Mouse (Mus musculus): Measurements from ENCODE around the gene Arhgap22. TPM values are rescaled to one million over a fixed set of nuclear protein-coding genes. Genes with fewer than 3 reads are reported as not detected.

The Arhgap22 gene
- polyA plus RNA-seq, 1 experiment from 2014 or later, result 2.6 TPM

DNA sequence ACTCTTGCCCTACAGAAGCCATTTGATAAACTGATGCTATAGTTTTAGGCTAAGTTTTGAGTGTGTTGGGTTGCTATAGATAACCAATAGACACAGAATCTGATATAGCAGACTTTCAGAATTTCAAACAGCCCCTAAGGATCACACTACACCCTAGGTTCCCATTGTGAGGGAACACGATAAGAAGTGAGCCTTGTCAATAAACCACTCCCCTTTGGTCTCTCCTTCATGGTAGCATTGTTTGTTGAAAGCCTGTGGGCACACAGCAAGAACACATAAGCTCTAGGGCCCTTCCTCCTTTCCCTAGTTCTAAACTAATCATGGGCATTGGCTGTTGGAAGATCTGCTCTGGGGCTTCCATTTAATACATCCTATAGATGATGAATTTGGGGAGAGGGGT, 80.7 kb downstream of the Arhgap22 start:
- 38% methylated on average over 1 of the region's 1 CpGs for WGBS
- H3K9ac ChIP-seq (replicated peaks; ENCODE audit: low read length), result no peak overlapping the region
- DNase-seq (ENCODE audit: low spot score), result no peak

DNA sequence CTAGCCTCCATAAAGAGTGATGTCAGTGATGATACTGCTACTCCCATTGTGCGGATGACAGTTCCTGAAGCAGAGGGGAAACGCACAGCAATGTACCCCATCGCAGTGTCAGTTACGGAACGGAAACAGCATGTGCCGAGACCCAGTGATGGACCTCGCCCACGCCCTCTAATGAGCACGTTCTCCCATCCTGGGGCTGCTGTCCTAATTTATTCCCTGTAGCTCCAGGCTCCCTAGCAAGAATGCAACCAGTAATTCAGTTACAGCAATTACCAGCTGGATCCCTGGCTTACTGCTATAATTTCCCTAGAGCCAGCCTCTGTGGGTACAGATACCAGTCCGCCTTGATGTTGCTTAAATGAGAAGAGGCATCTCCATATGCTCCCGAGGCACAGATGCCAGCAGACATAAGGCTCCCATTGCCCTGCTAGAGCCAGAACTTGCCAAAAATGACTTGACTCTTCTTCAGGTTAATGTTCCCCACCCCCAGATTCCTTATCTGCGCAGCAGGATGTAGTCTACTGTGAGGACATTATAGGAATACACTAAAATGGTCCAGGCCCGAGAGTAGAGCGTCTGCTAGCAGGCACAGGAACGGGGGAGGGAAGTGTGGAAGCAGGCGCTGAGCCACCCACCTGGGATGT, 83.0 kb downstream of the Arhgap22 start:
- no peaks in the 10 kb centered on the region for H3K4me1 ChIP-seq (ENCODE audit: control insufficient read depth, insufficient read depth, low read length)
- H3K27me3 ChIP-seq (ENCODE audit: control insufficient read depth, insufficient read depth, low read length), result no peaks in the 10 kb centered on the region
- no peaks in the 10 kb centered on the region for H3K9me3 ChIP-seq (replicated peaks; ENCODE audit: control insufficient read depth, low read length)
- no peak for DNase-seq (ENCODE audit: low spot score)
- H3K4me2 ChIP-seq (ENCODE audit: low read depth, low read length), result no peak overlapping the region
- ATAC-seq (replicated peaks; ENCODE audit: insufficient number of reproducible peaks, low FRiP score, low TSS enrichment, low read depth), result no peak
- H3K4me3 ChIP-seq (ENCODE audit: low read depth, low read length), result no peak overlapping the region
- H3K36me3 ChIP-seq (replicated peaks; ENCODE audit: control insufficient read depth, insufficient read depth, low read depth, low read length), result no peaks in the 10 kb centered on the region
- WGBS, result 86% methylated on average over 16 of the region's 16 CpGs
- no peak overlapping the region for H3K27ac ChIP-seq (replicated peaks; ENCODE audit: low read depth, low read length)
- no peak overlapping the region for H3K9ac ChIP-seq (replicated peaks; ENCODE audit: low read length)

More for the DNA sequence above, 80.7 kb downstream of the Arhgap22 start:
- Histone ChIP-seq H3K4me2 (ENCODE audit: low read depth, low read length) (no peak overlapping the region), H3K27me3 (ENCODE audit: control insufficient read depth, insufficient read depth, low read length) (no peaks in the 10 kb centered on the region), H3K4me3 (ENCODE audit: low read depth, low read length) (no peak overlapping the region), H3K27ac (replicated peaks; ENCODE audit: low read depth, low read length) (no peak overlapping the region), H3K9me3 (replicated peaks; ENCODE audit: control insufficient read depth, low read length) (no peaks in the 10 kb centered on the region), H3K36me3 (replicated peaks; ENCODE audit: control insufficient read depth, insufficient read depth, low read depth, low read length) (no peaks in the 10 kb centered on the region), H3K4me1 (ENCODE audit: control insufficient read depth, insufficient read depth, low read length) (no peaks in the 10 kb centered on the region)
- no peak for ATAC-seq (replicated peaks; ENCODE audit: insufficient number of reproducible peaks, low FRiP score, low TSS enrichment, low read depth)

DNA sequence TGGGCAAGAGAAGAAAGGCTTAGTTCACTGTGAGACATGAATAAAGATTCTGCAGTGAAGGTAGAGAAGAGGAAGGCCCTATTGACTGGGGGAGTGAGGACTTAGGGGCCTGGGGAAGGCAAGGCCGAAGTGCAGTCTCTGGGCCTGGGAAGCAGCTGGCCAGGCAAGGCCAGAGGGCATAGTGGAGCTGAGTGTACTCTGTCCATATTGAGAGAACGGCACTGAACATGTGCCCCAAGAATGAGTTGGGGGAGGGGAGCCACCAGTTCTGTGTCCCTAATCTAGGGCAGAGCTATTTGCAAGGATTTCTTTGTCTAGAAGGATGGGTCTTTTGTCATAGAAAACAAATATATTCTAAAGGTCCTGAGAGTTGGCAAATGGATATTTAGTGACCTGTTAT, 86.8 kb downstream of the Arhgap22 start:
- H3K36me3 ChIP-seq (replicated peaks; ENCODE audit: control insufficient read depth, insufficient read depth, low read depth, low read length), result no peaks in the 10 kb centered on the region
- ATAC-seq (replicated peaks; ENCODE audit: insufficient number of reproducible peaks, low FRiP score, low TSS enrichment, low read depth), result no peak
- no peak overlapping the region for H3K27ac ChIP-seq (replicated peaks; ENCODE audit: low read depth, low read length)
- no peak overlapping the region for H3K4me2 ChIP-seq (ENCODE audit: low read depth, low read length)
- no peaks in the 10 kb centered on the region for H3K4me1 ChIP-seq (ENCODE audit: control insufficient read depth, insufficient read depth, low read length)
- DNase-seq (ENCODE audit: low spot score), result no peak
- H3K9ac ChIP-seq (replicated peaks; ENCODE audit: low read length), result no peak overlapping the region
- no peak overlapping the region for H3K4me3 ChIP-seq (ENCODE audit: low read depth, low read length)
- 48% methylated on average over 2 of the region's 2 CpGs for WGBS
- H3K9me3 ChIP-seq (replicated peaks; ENCODE audit: control insufficient read depth, low read length), result no peaks in the 10 kb centered on the region
- no peaks in the 10 kb centered on the region for H3K27me3 ChIP-seq (ENCODE audit: control insufficient read depth, insufficient read depth, low read length)

DNA sequence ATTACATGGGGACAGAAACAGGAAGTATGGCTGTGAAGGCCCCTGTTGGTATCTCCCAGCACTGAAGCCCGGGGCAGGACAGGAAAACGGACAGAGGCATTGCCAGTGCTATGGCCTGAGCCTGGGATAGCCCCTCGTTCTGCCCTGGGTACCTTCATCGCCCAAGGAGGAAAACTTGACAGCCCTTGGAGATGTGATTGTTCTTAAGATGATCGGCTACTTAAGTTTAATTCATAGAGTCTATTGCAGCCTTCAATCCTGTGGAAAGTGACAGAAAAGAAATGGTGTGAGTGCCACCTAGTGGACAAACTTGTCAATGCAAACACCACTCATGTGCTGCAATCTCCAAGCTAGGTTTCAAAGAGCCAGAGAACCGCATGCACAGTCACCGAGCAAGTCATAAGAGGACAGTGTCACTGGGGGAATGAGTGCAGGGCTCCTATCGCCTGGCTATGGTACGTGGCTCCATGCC, 89.6 kb downstream of the Arhgap22 start:
- DNase-seq (ENCODE audit: low spot score) (peak; percentile 87), ATAC-seq (replicated peaks; ENCODE audit: insufficient number of reproducible peaks, low FRiP score, low TSS enrichment, low read depth) (no peak; the same call in 1 of the 2 replicates)
- no peak overlapping the region for H3K4me2 ChIP-seq (ENCODE audit: low read depth, low read length)
- H3K4me3 ChIP-seq (ENCODE audit: low read depth, low read length), result no peak overlapping the region
- H3K9me3 ChIP-seq (replicated peaks; ENCODE audit: control insufficient read depth, low read length), result no peaks in the 10 kb centered on the region
- H3K27ac ChIP-seq (replicated peaks; ENCODE audit: low read depth, low read length), result no peak overlapping the region
- no peaks in the 10 kb centered on the region for H3K27me3 ChIP-seq (ENCODE audit: control insufficient read depth, insufficient read depth, low read length)
- no peaks in the 10 kb centered on the region for H3K4me1 ChIP-seq (ENCODE audit: control insufficient read depth, insufficient read depth, low read length)
- 20% methylated on average over 9 of the region's 9 CpGs for WGBS
- no peak overlapping the region for H3K9ac ChIP-seq (replicated peaks; ENCODE audit: low read length)
- no peaks in the 10 kb centered on the region for H3K36me3 ChIP-seq (replicated peaks; ENCODE audit: control insufficient read depth, insufficient read depth, low read depth, low read length)

DNA sequence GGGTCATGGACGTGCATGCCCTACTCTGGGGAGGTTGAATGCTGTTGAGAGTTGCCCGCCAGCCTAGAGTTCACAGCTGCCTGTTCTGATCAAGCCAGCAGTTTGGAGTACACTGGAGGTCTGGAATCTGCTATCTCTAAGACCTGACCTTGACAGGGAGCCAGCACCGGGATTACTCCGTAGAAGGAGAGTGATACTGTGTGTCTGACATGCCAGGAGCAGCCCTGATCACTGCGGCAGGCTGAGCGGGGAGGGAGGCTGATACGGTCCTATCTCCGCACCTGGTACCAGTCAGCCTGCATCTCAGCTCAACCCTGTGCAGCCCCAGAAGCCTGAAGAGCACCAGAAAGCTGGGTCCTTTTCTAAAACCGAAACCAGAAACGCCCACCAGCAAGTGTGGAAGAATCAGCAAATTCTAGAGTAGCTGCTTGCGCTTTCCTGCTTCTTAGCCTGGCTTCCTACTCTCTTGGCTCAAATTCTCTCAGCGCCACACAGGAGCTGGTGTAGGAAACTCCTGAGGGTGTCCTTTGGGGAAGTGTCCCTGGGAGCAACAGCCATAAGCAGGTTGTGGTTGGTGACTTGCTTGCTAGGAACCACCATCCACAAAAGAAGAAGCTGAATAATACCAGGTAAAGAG, 91.9 kb downstream of the Arhgap22 start:
- H3K4me1 ChIP-seq (ENCODE audit: control insufficient read depth, insufficient read depth, low read length), result no peaks in the 10 kb centered on the region
- no peak overlapping the region for H3K27ac ChIP-seq (replicated peaks; ENCODE audit: low read depth, low read length)
- DNase-seq (ENCODE audit: low spot score) (no peak), ATAC-seq (replicated peaks; ENCODE audit: insufficient number of reproducible peaks, low FRiP score, low TSS enrichment, low read depth) (no peak)
- no peaks in the 10 kb centered on the region for H3K9me3 ChIP-seq (replicated peaks; ENCODE audit: control insufficient read depth, low read length)
- H3K36me3 ChIP-seq (replicated peaks; ENCODE audit: control insufficient read depth, insufficient read depth, low read depth, low read length), result no peaks in the 10 kb centered on the region
- WGBS, result 69% methylated on average over 12 of the region's 12 CpGs
- H3K4me3 ChIP-seq (ENCODE audit: low read depth, low read length), result no peak overlapping the region
- H3K4me2 ChIP-seq (ENCODE audit: low read depth, low read length), result no peak overlapping the region
- H3K27me3 ChIP-seq (ENCODE audit: control insufficient read depth, insufficient read depth, low read length), result no peaks in the 10 kb centered on the region
- no peak overlapping the region for H3K9ac ChIP-seq (replicated peaks; ENCODE audit: low read length)

DNA sequence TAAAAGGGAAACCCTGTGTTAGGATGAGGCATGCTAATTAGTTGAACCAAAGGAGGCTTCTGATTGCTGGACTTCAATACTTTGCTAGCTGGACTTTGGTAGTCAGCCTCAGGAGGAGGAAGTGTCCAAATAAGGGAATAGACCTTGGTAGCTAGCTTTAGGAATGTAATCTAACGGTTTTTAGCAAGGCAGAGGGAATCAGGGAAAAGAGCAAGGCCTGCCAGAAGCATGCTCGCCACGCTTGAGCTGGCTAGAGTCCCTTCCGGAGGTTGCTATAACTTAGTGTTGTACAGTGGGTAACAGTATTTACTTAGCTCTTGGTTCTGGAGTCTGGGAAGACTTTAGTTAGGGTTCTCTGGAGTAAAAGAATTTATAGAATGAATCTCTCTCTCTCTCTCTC, 96.9 kb downstream of the Arhgap22 start:
- DNase-seq (ENCODE audit: low spot score) (no peak), ATAC-seq (replicated peaks; ENCODE audit: insufficient number of reproducible peaks, low FRiP score, low TSS enrichment, low read depth) (no peak)
- WGBS, result 60% methylated on average over 4 of the region's 4 CpGs
- H3K9me3 ChIP-seq (replicated peaks; ENCODE audit: control insufficient read depth, low read length), result no peaks in the 10 kb centered on the region
- H3K27ac ChIP-seq (replicated peaks; ENCODE audit: low read depth, low read length), result no peak overlapping the region
- H3K4me3 ChIP-seq (ENCODE audit: low read depth, low read length), result no peak overlapping the region
- no peak overlapping the region for H3K9ac ChIP-seq (replicated peaks; ENCODE audit: low read length)
- no peaks in the 10 kb centered on the region for H3K36me3 ChIP-seq (replicated peaks; ENCODE audit: control insufficient read depth, insufficient read depth, low read depth, low read length)
- H3K27me3 ChIP-seq (ENCODE audit: control insufficient read depth, insufficient read depth, low read length), result no peaks in the 10 kb centered on the region
- no peak overlapping the region for H3K4me2 ChIP-seq (ENCODE audit: low read depth, low read length)
- no peaks in the 10 kb centered on the region for H3K4me1 ChIP-seq (ENCODE audit: control insufficient read depth, insufficient read depth, low read length)

DNA sequence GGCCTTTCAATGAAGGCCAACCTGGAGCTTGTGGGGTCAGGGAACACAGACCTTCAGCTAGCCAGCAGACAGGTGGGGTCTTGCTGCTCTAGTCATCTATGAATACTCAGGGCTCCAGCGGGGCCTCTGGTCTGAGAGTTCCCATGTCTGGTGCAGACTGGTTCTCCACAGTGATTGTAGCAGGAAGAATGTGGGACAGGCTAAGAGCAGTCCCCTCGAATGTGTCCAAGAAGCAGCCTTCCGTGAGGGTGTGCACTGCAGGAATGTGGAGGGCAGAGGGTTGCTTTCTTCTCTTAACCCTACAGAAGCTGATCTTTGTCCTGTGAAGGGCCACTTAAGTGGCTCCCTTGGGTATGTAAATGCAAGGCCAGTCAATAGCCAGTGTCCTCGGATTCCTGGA, 98.5 kb downstream of the Arhgap22 start:
- Histone ChIP-seq H3K36me3 (replicated peaks; ENCODE audit: control insufficient read depth, insufficient read depth, low read depth, low read length) (no peaks in the 10 kb centered on the region), H3K27me3 (ENCODE audit: control insufficient read depth, insufficient read depth, low read length) (peaks cover 2% of the 10 kb centered on the region; the same call in 1 of the 2 replicates), H3K4me1 (ENCODE audit: control insufficient read depth, insufficient read depth, low read length) (no peaks in the 10 kb centered on the region), H3K9ac (replicated peaks; ENCODE audit: low read length) (no peak overlapping the region), H3K4me2 (ENCODE audit: low read depth, low read length) (no peak overlapping the region), H3K27ac (replicated peaks; ENCODE audit: low read depth, low read length) (no peak overlapping the region), H3K9me3 (replicated peaks; ENCODE audit: control insufficient read depth, low read length) (no peaks in the 10 kb centered on the region), H3K4me3 (ENCODE audit: low read depth, low read length) (no peak overlapping the region)
- ATAC-seq (replicated peaks; ENCODE audit: insufficient number of reproducible peaks, low FRiP score, low TSS enrichment, low read depth), result no peak
- 28% methylated on average over 4 of the region's 4 CpGs for WGBS
- DNase-seq (ENCODE audit: low spot score), result no peak

DNA sequence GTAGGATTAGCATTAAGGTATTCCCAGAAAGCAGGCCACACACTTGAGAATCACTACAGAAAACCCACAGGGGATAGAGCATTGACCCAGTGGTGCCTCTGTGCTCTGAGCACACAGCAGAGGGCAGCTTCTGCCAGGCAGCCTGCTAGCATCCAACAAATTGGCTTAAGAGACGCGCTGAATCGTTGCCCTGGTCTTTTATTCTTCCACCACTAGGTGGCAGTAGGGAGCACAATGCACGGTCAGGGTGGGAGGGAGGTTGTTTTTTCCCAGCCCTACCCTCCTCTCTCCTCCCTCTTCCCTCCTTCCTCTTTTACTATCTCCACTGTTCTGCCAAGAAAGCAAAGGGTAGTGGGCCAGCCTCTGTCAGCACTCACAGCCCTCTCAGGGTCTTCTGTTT, 99.8 kb downstream of the Arhgap22 start:
- 0% methylated on average over 4 of the region's 4 CpGs for WGBS
- H3K9me3 ChIP-seq (replicated peaks; ENCODE audit: control insufficient read depth, low read length), result no peaks in the 10 kb centered on the region
- peak; percentile 37; the same call in 1 of the 2 replicates for ATAC-seq (replicated peaks; ENCODE audit: insufficient number of reproducible peaks, low FRiP score, low TSS enrichment, low read depth)

More for the DNA sequence above, 99.8 kb downstream of the Arhgap22 start:
- H3K9ac ChIP-seq (replicated peaks; ENCODE audit: low read length), result no peak overlapping the region
- peak; percentile 89 for DNase-seq (ENCODE audit: low spot score)
- H3K4me3 ChIP-seq (ENCODE audit: low read depth, low read length), result no peak overlapping the region
- H3K27ac ChIP-seq (replicated peaks; ENCODE audit: low read depth, low read length), result no peak overlapping the region
- peaks cover 2% of the 10 kb centered on the region for H3K27me3 ChIP-seq (ENCODE audit: control insufficient read depth, insufficient read depth, low read length)
- no peaks in the 10 kb centered on the region for H3K36me3 ChIP-seq (replicated peaks; ENCODE audit: control insufficient read depth, insufficient read depth, low read depth, low read length)
- H3K4me1 ChIP-seq (ENCODE audit: control insufficient read depth, insufficient read depth, low read length), result no peaks in the 10 kb centered on the region
- H3K4me2 ChIP-seq (ENCODE audit: low read depth, low read length), result no peak overlapping the region

Measured in embryonic facial prominence, embryonic 11.5 days (tissue).